Mouse (Mus musculus): Measurements from ENCODE around the gene Orm2. TPM values are rescaled to one million over a fixed set of nuclear protein-coding genes. Genes with fewer than 3 reads are reported as not detected.

Orm2 gene
- polyA plus RNA-seq, 1 experiment from 2014 or later = not detected

DNA sequence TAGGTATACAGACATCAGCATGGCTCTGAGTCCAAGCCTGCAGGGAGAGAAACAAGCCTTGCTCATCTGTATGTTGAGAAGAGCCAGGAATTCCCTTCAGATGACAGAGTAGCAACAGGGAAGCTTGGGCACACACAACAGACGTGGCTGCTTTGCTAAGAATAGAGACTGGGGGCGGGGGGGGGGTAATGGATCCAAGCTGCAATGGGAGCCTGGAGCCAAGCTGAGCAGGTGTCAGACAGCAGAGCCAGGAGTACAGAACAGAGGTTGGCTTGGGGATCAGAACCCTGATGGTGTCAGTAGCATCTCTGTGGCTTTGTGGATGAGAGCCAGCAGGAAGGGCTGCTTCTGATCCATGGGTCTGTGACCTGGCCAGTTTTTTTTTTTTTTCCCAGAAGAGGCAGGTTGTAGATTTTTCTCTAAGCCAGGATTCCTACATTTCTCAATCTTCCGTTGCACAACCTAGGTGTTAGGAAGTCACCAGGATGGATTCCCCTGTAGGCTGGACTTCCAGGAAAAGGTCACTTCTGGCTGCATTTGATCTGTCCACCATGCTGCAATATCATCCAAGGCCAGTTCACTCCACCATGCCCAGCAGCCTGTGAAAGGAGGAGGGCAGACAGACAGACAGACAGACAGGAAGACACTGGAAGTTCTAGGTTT is 23.7 kb upstream of the Orm2 start:
- Histone ChIP-seq H3K4me3 (replicated peaks; ENCODE audit: low read depth, low read length) (no peak overlapping the region), H3K4me2 (ENCODE audit: low read length) (no peak overlapping the region), H3K27me3 (ENCODE audit: insufficient read depth, low read length) (no peaks in the 10 kb centered on the region), H3K9ac (ENCODE audit: low read depth, low read length) (no peak overlapping the region), H3K9me3 (replicated peaks; ENCODE audit: low read length) (no peaks in the 10 kb centered on the region), H3K27ac (no peak overlapping the region), H3K4me1 (replicated peaks; ENCODE audit: insufficient read depth, low read length) (no peaks in the 10 kb centered on the region), H3K36me3 (ENCODE audit: insufficient read depth, low read length) (no peaks in the 10 kb centered on the region)
- no peak for TF ChIP-seq CTCF (IDR thresholded peaks at IDR 0.05; ENCODE audit: low read depth)
- ATAC-seq (replicated peaks; ENCODE audit: low FRiP score, low read depth) (no peak), DNase-seq (ENCODE audit: low spot score) (no peak)
- WGBS = 65% methylated on average over 3 of the region's 3 CpGs

DNA sequence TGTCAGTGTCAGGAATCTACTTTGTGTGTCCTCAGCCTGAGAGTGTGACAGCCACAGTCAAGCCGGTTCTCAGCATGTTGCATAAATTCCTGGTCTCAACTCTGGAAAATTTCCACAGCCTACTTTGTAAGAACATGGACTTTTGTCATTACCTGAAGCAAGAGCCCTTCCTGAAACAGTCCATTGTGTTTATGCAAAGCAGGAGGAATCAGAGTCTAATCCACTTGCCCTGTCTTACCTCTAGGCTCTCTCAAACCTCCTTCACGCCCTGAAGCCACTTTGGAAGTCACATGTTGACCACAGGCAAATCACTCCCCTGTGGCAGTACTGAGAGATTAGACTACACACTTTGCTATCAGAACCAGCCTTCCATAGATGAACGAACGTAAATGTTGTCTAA is 19.8 kb upstream of the Orm2 start:
- TF ChIP-seq CTCF (IDR thresholded peaks at IDR 0.05; ENCODE audit: low read depth) = no peak
- Histone ChIP-seq H3K9ac (ENCODE audit: low read depth, low read length) (no peak overlapping the region), H3K4me1 (replicated peaks; ENCODE audit: insufficient read depth, low read length) (no peaks in the 10 kb centered on the region), H3K4me2 (ENCODE audit: low read length) (no peak overlapping the region), H3K27me3 (ENCODE audit: insufficient read depth, low read length) (no peaks in the 10 kb centered on the region), H3K4me3 (replicated peaks; ENCODE audit: low read depth, low read length) (no peak overlapping the region), H3K9me3 (replicated peaks; ENCODE audit: low read length) (no peaks in the 10 kb centered on the region), H3K36me3 (ENCODE audit: insufficient read depth, low read length) (no peaks in the 10 kb centered on the region), H3K27ac (no peak overlapping the region)
- DNase-seq (ENCODE audit: low spot score) = no peak
- no peak for ATAC-seq (replicated peaks; ENCODE audit: low FRiP score, low read depth)
- WGBS = 54% methylated on average over 4 of the region's 4 CpGs

DNA sequence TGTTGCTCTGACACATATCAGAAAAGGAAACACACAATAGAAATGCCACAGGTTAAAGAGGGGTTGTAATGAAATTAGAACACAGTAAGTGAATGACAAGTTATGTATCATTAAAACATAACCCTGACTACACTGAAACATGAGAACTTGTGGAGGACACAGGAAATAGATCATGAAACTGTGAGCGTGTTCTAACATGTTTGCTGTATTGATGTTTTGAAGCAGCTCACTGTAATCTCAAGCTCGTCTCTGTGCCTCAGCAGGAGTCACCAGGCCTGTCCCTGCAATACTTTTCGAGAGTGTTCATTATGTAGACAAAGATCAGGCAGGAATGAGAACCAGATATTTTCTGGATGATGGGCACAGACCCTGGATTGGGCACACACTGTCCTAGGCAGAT is 18.6 kb upstream of the Orm2 start:
- Histone ChIP-seq H3K4me1 (replicated peaks; ENCODE audit: insufficient read depth, low read length) (no peaks in the 10 kb centered on the region), H3K9ac (ENCODE audit: low read depth, low read length) (no peak overlapping the region), H3K4me3 (replicated peaks; ENCODE audit: low read depth, low read length) (no peak overlapping the region), H3K9me3 (replicated peaks; ENCODE audit: low read length) (no peaks in the 10 kb centered on the region), H3K4me2 (ENCODE audit: low read length) (no peak overlapping the region), H3K36me3 (ENCODE audit: insufficient read depth, low read length) (no peaks in the 10 kb centered on the region), H3K27me3 (ENCODE audit: insufficient read depth, low read length) (no peaks in the 10 kb centered on the region), H3K27ac (no peak overlapping the region)
- WGBS = 55% methylated on average over 3 of the region's 3 CpGs
- ATAC-seq (replicated peaks; ENCODE audit: low FRiP score, low read depth) (no peak), DNase-seq (ENCODE audit: low spot score) (no peak)
- TF ChIP-seq CTCF (IDR thresholded peaks at IDR 0.05; ENCODE audit: low read depth) = no peak

DNA sequence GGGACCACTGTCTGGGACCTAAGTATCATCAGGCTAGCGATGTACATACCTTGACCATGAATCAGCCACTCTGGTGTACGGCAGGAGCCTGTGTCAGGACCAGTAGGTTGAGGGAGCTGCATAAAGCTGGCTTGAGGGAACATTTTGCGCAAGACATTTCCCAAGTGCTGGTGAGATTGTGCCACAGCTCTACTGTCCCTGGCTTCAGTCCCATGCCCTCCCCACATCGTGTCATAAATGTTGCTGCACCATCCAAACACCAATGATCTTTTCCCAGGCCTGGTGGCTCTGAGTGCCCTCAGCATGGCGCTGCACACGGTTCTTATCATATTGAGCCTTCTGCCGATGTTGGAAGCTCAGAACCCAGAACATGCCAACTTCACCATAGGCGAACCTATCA is 18.0 kb upstream of the Orm2 start, which contains the start of gene Orm1:
TSS of gene Orm1 (plus strand) at position 266 of the 400 bp plus-strand sequence.
- 91% methylated on average over 8 of the region's 8 CpGs for WGBS

DNA sequence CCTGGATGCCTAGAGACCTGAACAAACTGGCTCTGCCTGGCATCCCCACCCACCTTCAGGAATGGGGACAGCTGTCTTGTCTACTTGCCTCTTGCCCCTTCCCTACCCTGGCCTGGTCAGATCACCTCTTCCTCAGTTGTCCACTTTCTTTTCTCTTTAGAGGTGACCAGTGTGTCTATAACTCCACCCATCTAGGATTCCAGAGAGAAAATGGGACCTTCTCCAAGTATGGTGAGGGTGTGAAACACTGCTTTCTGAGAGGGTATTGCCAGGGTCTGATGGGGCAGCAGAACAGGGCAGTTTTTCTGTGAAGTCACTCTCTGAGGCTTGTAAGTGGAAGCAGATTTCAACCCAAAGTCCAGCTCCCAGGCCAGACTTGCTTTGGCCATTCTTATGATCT is 17.0 kb upstream of the Orm2 start:
- no peaks in the 10 kb centered on the region for H3K4me1 ChIP-seq (replicated peaks; ENCODE audit: insufficient read depth, low read length)
- H3K27me3 ChIP-seq (ENCODE audit: insufficient read depth, low read length) = no peaks in the 10 kb centered on the region
- no peak overlapping the region for H3K4me2 ChIP-seq (ENCODE audit: low read length)
- no peak for TF ChIP-seq CTCF (IDR thresholded peaks at IDR 0.05; ENCODE audit: low read depth)
- DNase-seq (ENCODE audit: low spot score) = no peak
- no peaks in the 10 kb centered on the region for H3K36me3 ChIP-seq (ENCODE audit: insufficient read depth, low read length)
- H3K9ac ChIP-seq (ENCODE audit: low read depth, low read length) = no peak overlapping the region
- no peak overlapping the region for H3K4me3 ChIP-seq (replicated peaks; ENCODE audit: low read depth, low read length)
- H3K9me3 ChIP-seq (replicated peaks; ENCODE audit: low read length) = no peaks in the 10 kb centered on the region
- H3K27ac ChIP-seq = no peak overlapping the region
- no peak for ATAC-seq (replicated peaks; ENCODE audit: low FRiP score, low read depth)

More for the DNA sequence above, 18.0 kb upstream of the Orm2 start, which contains the start of gene Orm1:
- H3K4me1 ChIP-seq (replicated peaks; ENCODE audit: insufficient read depth, low read length) = no peaks in the 10 kb centered on the region
- DNase-seq (ENCODE audit: low spot score) (no peak), ATAC-seq (replicated peaks; ENCODE audit: low FRiP score, low read depth) (no peak)
- no peaks in the 10 kb centered on the region for H3K36me3 ChIP-seq (ENCODE audit: insufficient read depth, low read length)
- no peak for TF ChIP-seq CTCF (IDR thresholded peaks at IDR 0.05; ENCODE audit: low read depth)
- H3K9ac ChIP-seq (ENCODE audit: low read depth, low read length) = no peak within 1 kb of the TSS
- no peak within 1 kb of the TSS for H3K4me2 ChIP-seq (ENCODE audit: low read length)
- no peaks in the 10 kb centered on the region for H3K9me3 ChIP-seq (replicated peaks; ENCODE audit: low read length)
- H3K27ac ChIP-seq = no peak within 1 kb of the TSS
- H3K27me3 ChIP-seq (ENCODE audit: insufficient read depth, low read length) = no peaks in the 10 kb centered on the region
- H3K4me3 ChIP-seq (replicated peaks; ENCODE audit: low read depth, low read length) = no peak within 1 kb of the TSS

DNA sequence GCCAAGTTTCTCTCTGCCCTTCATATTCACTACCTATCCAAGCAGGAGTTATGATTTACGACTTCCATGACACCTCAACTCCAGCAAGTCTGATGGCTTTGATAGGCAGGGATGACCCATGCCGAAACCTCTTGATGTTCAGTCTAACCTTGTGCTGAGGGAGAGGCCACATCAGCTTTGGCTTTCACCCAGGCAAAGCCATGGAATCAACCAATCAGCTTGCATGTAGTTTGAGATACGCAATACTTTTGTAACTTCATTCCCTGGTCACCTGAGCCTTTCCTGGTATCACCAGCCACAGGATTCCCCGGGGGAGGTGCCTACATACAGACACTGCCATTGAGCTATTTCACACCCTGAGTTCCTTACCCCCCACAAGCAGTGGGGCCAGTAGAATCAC is 15.6 kb upstream of the Orm2 start:
- no peak for TF ChIP-seq CTCF (IDR thresholded peaks at IDR 0.05; ENCODE audit: low read depth)
- no peak for DNase-seq (ENCODE audit: low spot score)
- no peaks in the 10 kb centered on the region for H3K4me1 ChIP-seq (replicated peaks; ENCODE audit: insufficient read depth, low read length)
- no peaks in the 10 kb centered on the region for H3K9me3 ChIP-seq (replicated peaks; ENCODE audit: low read length)
- H3K36me3 ChIP-seq (ENCODE audit: insufficient read depth, low read length) = no peaks in the 10 kb centered on the region
- no peak for ATAC-seq (replicated peaks; ENCODE audit: low FRiP score, low read depth)
- no peaks in the 10 kb centered on the region for H3K27me3 ChIP-seq (ENCODE audit: insufficient read depth, low read length)
- H3K27ac ChIP-seq = no peak overlapping the region
- WGBS = 75% methylated on average over 4 of the region's 4 CpGs
- H3K4me2 ChIP-seq (ENCODE audit: low read length) = no peak overlapping the region
- no peak overlapping the region for H3K9ac ChIP-seq (ENCODE audit: low read depth, low read length)
- H3K4me3 ChIP-seq (replicated peaks; ENCODE audit: low read depth, low read length) = no peak overlapping the region

DNA sequence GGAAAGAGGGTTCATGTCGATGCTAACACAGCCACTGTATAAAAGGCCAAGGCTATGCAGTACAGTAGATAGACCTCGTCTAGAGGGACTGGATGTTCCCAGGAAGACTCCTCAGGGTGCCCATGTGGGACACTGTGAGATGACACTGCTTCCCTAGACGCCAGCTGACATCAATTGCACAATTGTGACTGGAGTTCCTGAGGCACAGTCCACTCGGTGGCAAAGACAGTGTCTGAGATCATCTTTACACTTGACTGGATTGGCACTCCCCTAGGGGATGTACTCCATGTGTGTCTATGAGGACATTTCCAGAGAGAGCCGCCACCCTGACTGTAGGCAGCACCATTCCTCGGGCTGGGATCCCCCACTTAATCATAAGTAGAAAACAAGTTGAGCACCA is 13.7 kb upstream of the Orm2 start:
- no peak for TF ChIP-seq CTCF (IDR thresholded peaks at IDR 0.05; ENCODE audit: low read depth)
- Histone ChIP-seq H3K36me3 (ENCODE audit: insufficient read depth, low read length) (no peaks in the 10 kb centered on the region), H3K4me1 (replicated peaks; ENCODE audit: insufficient read depth, low read length) (no peaks in the 10 kb centered on the region), H3K9me3 (replicated peaks; ENCODE audit: low read length) (no peaks in the 10 kb centered on the region), H3K4me3 (replicated peaks; ENCODE audit: low read depth, low read length) (no peak overlapping the region), H3K27me3 (ENCODE audit: insufficient read depth, low read length) (no peaks in the 10 kb centered on the region), H3K9ac (ENCODE audit: low read depth, low read length) (no peak overlapping the region), H3K27ac (no peak overlapping the region), H3K4me2 (ENCODE audit: low read length) (no peak overlapping the region)
- no peak; the same call in 1 of the 2 replicates for ATAC-seq (replicated peaks; ENCODE audit: low FRiP score, low read depth)
- no peak for DNase-seq (ENCODE audit: low spot score)
- 70% methylated on average over 6 of the region's 6 CpGs for WGBS

Measured in kidney, postnatal 0 days (tissue).